Mouse (Mus musculus): ENCODE data around the gene Sgms1.

Gene Sgms1

GRCm38 (mm10) chr19:32269844-32270176 lies 119.7 kb downstream of the Sgms1 start:
- in situ Hi-C loops (cut with MboI, MseI), result loop anchor here (5.0 to 10.0 kb wide), 2 partner anchors 83 to 715 kb away; no protein-coding TSS in a partner anchor

DNA sequence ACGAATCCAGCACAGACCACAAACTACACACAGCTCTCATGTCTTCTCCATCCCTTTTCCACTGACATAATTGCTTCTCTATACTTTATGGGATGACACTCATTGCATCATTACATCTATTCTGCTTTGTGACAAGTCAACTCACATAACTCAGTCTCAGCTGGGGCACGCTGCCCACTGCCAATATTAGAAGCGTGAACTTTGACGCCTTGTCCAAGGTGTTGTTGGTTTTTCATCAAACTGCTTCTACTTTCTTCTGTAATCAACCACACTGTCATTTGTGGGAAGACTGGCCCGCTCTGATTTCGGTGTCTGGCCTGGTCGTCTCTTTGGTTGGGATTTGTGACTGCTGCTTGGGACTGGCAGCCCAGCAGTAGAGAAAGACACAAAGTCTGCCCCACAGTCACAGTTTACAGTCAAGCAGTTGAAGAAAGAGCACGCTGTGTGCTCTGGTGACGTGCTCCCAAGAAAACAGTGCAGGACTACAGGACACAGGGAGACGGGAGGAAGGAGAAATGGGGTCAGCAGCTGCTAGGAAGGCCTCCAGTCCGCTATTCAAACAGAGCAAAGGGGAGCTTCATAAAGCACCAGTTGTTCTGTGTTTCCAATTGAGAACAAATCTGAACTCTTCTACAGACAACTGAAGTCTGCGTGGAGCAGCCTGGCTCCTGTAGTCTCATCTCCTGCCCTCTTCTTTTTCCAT lies 120.2 kb downstream of the Sgms1 start:
- in situ Hi-C loops (cut with MboI, MseI), result loop anchor here (5.0 kb wide), 1 partner anchor 82 kb away; no protein-coding TSS in a partner anchor

GRCm38 (mm10) chr19:32268562-32268961 lies 121.0 kb downstream of the Sgms1 start:
- in situ Hi-C loops (cut with MboI, MseI), result loop anchor here (5.0 kb wide), 1 partner anchor 81 kb away; no protein-coding TSS in a partner anchor

DNA sequence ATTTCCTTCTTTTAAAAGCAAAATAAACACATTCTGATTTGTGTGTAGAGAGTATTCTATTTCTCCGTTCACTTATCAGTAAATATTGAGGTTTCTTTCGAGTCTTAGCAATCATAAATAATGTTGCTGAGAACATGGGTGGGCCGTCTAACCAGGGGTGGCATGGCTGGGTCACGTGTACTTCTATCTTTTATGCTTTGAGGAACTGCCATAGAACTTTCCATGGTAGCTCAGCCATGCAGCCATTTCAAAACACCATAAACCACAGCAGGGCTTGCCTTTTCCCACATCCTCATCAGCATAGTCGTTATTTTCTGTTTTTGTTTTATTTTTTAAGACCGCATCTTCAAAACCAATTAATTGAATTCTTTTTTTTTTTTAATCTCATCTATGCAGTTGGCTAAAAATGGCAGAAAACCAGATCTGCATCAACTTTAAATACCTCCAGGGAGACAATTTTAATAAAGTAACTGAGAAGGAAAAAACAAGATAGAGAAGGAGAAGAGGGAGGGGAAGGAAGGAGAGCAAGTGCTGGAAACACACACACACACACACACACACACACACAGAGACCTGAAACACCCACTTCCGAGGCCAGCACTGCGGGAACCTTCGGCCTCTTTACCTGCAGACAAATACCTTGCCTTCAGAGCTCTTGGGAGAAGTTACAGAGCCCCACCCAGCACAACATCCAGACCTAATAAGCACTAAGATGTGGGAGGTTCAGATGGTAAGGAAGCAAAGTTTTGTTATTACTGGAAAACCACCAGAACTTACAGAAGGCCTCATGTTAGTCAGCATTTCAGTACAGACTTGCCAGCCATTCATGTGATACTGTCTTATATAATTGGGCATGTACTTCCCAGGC lies 122.9 kb downstream of the Sgms1 start:
- in situ Hi-C loops (cut with MboI, MseI), result loop anchor here (5.0 kb wide), 1 partner anchor 79 kb away; no protein-coding TSS in a partner anchor

- in situ Hi-C loops (cut with MboI, MseI), result no loop called here
Measured at GRCm38 (mm10) chr19:32263753-32264152, 125.8 kb downstream of the Sgms1 start.

DNA sequence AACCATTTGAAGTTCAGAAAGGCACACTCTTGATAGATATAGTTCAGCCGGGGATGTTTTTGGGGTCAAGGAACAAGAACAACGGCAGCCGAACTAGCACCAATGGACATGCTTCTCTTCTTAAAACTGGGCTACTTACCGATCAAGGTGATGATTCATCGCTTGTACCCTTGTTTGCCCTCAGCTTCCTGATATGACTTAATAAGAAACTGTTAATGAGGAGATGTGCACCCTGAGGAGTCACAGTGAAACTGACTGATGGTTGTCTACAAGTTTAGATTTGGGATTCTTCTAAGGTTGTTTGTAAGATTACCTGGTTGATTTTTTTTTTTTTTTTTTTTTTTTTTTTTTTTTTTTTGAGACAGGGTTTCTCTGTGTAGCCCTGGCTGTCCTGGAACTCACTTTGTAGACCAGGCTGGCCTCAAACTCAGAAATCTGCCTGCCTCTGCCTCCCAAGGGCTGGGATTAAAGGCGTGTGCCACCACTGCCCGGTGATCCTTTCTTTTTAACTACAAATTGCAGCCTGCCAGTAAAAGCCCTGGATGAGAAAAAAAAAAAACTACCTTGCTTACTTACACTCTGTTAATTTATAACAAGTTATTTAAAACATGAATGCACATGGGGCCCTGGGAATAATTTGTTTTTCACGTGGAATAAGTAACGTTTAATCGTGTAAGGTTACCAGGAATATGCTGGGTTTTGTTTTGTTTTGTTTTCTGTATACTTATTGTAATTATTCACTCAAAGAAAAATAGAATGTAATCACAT lies 126.5 kb downstream of the Sgms1 start:
- in situ Hi-C loops (cut with MboI, MseI), result no loop called here

DNA sequence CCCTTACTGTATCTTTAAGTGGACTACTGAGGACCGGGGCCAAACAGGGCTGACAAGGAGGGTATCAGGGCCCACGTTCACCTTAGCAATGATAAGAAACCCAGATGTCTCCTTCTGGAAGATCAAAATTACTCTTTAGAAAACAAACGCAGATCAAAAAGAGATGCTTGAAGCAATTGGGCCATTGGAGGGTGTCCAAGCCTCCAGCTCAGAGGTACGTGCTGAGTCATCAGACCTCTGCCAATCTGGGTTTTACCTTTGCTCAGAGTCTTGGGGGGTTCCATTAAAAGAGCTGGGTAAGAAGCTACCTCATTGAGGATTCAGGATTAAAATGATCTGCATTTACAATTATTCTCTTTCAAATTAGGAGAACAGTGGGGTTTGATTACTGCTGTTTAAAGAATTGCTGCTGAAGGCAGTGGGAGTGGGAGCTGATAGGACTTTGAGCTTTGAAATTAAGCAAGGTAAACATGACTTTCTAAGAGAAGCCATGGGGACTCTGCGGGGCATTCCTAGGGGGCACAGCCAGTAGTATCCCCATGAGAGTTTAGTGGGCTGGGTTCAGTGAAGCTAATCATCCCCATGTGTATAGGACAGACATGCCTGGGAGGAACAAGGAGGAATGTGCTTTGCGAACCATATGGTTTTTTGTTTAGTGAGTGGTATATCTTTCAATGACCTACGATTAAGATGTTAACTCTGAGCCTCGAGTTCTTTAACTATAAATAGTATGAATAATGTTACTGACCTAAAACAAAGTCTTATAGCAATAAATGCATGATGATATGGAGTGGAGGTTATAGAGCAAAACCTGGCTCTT lies 128.4 kb downstream of the Sgms1 start:
- in situ Hi-C loops (cut with MboI, MseI), result no loop called here

DNA sequence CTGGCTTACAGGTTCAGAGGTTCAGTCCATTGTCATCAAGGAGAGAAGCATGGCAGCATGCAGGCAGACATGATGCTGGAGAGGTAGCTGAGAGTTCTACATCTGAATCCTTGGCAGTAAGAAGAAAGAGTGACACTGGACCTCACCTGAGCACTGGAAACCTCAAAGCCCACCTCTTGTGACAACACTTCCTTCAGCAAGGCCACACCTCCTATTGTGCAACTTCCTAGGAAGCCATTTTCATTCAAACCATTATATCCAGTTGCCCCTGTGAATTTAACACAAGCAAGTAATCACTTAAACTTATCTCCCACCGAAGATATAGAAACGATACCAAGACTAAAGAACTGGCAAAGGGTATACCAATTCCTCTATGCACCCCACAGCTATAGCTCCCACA lies 129.7 kb downstream of the Sgms1 start:
- in situ Hi-C loops (cut with MboI, MseI), result no loop called here

GRCm38 (mm10) chr19:32259048-32259447 lies 130.5 kb downstream of the Sgms1 start:
- in situ Hi-C loops (cut with MboI, MseI), result no loop called here

DNA sequence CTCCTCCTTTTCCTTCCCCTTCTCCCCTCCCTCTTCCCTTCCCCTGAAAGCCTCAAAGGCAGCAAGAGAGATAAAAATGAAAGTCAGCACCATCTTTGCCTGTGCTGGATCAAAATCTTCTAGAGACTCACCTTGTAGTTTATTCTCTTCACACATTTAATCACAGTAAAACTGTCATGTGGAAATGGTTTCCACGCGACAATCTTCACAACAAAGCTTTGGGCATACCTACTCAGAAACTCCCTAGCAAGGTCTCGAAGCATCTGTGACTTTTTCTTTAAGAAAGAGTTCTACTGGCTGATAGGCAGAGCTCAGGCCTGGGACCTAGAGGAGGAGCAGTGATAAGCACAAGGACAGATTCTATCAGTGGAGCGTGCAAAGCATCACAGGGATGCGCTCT lies 131.4 kb downstream of the Sgms1 start:
- in situ Hi-C loops (cut with MboI, MseI), result no loop called here

DNA sequence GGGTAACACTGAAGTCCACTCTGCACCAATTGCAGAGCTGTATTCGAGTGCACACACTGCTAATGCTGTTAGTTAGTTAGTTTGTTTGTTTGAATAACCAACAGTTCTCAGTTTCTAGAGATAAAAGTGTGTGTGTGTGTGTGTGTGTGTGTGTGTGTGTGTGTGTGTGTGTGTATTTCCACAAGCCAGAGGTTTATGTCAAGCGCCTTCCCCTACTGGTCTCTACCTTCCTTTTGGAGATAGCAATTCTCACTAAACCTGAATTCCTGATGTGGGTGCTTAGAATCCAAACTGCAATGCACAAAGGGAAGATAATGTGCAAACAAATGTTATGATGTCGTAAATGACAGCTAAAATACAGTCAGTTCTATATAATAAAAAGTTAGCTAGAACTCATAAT lies 131.9 kb downstream of the Sgms1 start:
- in situ Hi-C loops (cut with MboI, MseI), result no loop called here

DNA sequence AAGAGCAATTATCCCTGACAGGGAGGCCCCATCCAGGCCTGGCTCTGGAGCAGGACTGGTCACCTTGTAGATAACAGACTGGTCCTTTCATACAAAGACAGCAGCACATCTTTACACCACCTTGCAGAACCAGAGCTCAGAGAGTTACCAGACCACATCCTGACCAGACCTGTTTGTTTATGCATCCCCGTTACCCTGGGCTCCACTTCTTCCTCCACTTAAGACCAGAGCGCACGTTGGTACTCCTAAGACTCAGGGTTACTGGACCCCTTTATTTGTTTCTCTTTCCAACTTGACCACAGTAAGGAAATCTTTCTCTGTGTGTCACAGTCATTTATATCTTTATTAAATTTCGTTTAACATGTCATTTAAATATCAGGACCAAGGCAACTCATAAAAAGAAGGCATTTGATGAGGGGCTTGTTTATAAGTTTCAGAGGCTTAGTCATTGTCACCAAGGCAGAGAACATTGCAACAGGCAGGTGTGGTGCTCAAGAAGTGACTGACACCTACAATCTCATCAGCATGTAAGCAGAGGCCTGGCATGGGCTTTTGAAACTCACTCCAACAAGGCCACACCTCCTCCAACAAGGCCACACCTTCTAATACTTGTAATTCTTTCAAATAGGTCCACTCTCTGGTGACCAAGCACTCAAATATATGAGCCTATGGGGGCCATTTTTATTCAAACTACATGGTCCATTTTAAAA lies 132.7 kb downstream of the Sgms1 start:
- in situ Hi-C loops (cut with MboI, MseI), result no loop called here

- in situ Hi-C loops (cut with MboI, MseI), result no loop called here
Measured at GRCm38 (mm10) chr19:32255429-32256185, 133.9 kb downstream of the Sgms1 start.

- in situ Hi-C loops (cut with MboI, MseI), result no loop called here
Measured at GRCm38 (mm10) chr19:32254739-32255344, 134.7 kb downstream of the Sgms1 start.

DNA sequence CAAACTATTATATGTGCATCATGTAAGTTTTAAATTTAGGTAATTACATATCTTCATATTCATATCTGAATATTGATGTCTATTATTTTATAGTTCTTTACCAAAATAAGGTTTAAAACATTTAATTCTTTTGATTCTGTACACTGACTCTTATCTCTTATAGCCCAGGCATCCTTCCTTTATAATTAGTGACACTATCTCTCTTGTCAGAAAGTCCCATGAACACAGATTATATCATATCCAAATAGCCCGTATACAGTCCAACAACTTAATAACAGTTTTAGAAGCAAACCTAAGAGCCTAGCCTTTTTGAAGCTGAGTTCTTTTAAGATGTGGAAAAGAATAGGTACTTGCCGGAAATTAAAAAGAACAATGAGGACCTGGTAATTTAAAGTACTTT lies 135.3 kb downstream of the Sgms1 start:
- in situ Hi-C loops (cut with MboI, MseI), result no loop called here

DNA sequence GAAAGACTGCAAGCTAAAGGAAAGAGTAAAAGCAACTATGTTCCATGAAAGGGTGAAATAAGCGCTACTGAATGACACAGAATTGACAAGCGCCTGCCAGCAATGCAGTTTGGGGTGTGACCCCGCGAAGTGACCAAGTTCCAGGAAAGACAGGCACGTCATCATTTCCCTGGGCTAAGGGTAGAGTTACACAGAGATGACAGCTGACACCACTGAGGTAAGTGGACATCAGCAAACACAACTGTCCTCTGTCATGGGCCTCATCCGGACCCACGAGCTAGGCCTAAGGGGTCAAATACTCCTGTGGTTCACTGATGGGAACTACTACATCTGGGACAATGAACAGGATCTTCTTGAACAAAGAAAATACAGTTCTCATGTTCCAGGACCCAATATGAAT lies 136.5 kb downstream of the Sgms1 start:
- in situ Hi-C loops (cut with MboI, MseI), result no loop called here

DNA sequence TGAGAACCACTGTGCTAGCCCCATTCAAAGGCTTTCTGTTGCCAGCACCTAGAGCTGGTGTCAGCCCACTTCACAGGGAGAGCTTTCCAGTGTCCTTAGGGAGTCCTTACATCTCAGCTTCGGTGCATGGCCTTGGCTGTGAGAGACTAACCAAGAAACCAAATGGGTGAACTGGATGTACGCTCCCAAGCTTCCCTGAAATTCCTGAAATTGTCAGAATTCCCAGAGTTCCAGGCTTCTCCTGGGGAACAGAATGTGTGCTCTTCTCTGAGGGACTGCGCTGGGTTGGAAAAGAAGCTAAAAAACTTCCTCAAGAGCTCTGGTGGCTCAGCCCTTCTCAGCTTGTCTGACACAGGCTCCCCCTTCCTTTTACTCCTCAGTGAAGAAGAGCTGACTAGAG lies 137.1 kb downstream of the Sgms1 start:
- in situ Hi-C loops (cut with MboI, MseI), result no loop called here

GRCm38 (mm10) chr19:32249181-32250130 lies 140.1 kb downstream of the Sgms1 start:
- in situ Hi-C loops (cut with MboI, MseI), result loop anchor here (5.0 kb wide), 1 partner anchor 47 kb away; no protein-coding TSS in a partner anchor

Measured in T-helper 1 cell (primary cell).